Mouse (Mus musculus) lung, postnatal 0 days (tissue): ENCODE data around the gene Exosc5. TPM values are rescaled to one million over a fixed set of nuclear protein-coding genes. Genes with fewer than 3 reads are reported as not detected.

Experiments used
- ATAC-seq: fragments of 200-750 bp; cut with Nextera tagmentation; 2 replicates; pipeline ENCODE4 v1.8.0; 2017; ENCODE audit warnings: moderate library complexity
- DNase-seq: peaks from one replicate; pipeline ENCODE4 v3.0.0-alpha.2; 2016; ENCODE audit warnings: low spot score
- H3K27ac ChIP-seq: fragments of 300-500 bp; sonication (generic); 2 replicates; pipeline ENCODE4 v1.5.1; 2014; ENCODE audit warnings: antibody characterized with exemption, mild to moderate bottlenecking, low read length, mixed read lengths
- H3K27me3 ChIP-seq: fragments of 300-500 bp; sonication (generic); replicated peaks from 2 replicates; pipeline ENCODE4 v1.6.1; 2014; ENCODE audit warnings: low read length, mixed read lengths; ENCODE audit not compliant: insufficient read depth
- H3K36me3 ChIP-seq: fragments of 300-500 bp; sonication (generic); 2 replicates; pipeline ENCODE4 v1.6.1; 2014; ENCODE audit warnings: low read length, mixed read lengths; ENCODE audit not compliant: insufficient read depth
- H3K4me1 ChIP-seq: fragments of 300-500 bp; sonication (generic); 2 replicates; pipeline ENCODE4 v1.6.1; 2014; ENCODE audit warnings: antibody characterized with exemption, low read depth, low read length, mixed read lengths; ENCODE audit not compliant: insufficient read depth
- H3K4me2 ChIP-seq: fragments of 300-500 bp; sonication (generic); replicated peaks from 2 replicates; pipeline ENCODE4 v1.6.1; 2014; ENCODE audit warnings: low read depth, mild to moderate bottlenecking, low read length, moderate library complexity, mixed read lengths
- H3K4me3 ChIP-seq: fragments of 300-500 bp; sonication (generic); 2 replicates; pipeline ENCODE4 v1.5.1; 2014; ENCODE audit warnings: low read depth, low read length
- H3K9ac ChIP-seq: fragments of 300-500 bp; sonication (generic); replicated peaks from 2 replicates; pipeline ENCODE4 v1.6.1; 2014; ENCODE audit warnings: low read depth, mild to moderate bottlenecking
- H3K9me3 ChIP-seq: fragments of 300-500 bp; sonication (generic); 2 replicates; pipeline ENCODE4 v1.6.1; 2016; ENCODE audit warnings: low read length, mixed read lengths
- CTCF ChIP-seq: IDR thresholded peaks from 2 replicates; pipeline ENCODE4 v1.5.1; 2016; ENCODE audit warnings: antibody characterized with exemption, mild to moderate bottlenecking
- EP300 ChIP-seq: IDR thresholded peaks from 2 replicates; pipeline ENCODE4 v1.6.1; 2016; ENCODE audit warnings: antibody characterized with exemption, mild to moderate bottlenecking, control low read depth
- WGBS: fragments of 180-500 bp; shearing (Covaris S2); extraction: QIAGEN DNeasy Blood & Tissue Kit; methylation state at CpG from one replicate; pipeline ENCODE4 v1.1.7; 2014; 5-methylcytosine and 5-hydroxymethylcytosine counted together
- polyA plus RNA-seq: library from polyadenylated mRNA; unstranded; fragments of >200 nt; fragmentation: Nextera tagmentation; extraction: Ambion mirVana; gene quantifications from 2 replicates; pipeline ENCODE4 v1.2.1, GENCODE M21; 2015

Exosc5 gene
- polyA plus RNA-seq, result 46.7 and 49.7 TPM in 2 replicates

GRCm38 (mm10) chr7:25658657-25659472, at the start of gene Exosc5, which contains the start of gene Bckdha:
Gene Exosc5 (plus strand): TSS chr7:25659164.
Gene Bckdha (minus strand): TSS chr7:25658981.
- DNase-seq, result peak; percentile 100
- ATAC-seq, result peak; percentile 99
- Histone ChIP-seq H3K4me3 (peak within 1 kb of the TSS; percentile 61), H3K9me3 (no peaks in the 10 kb centered on the region), H3K27me3 (no peaks in the 10 kb centered on the region), H3K9ac (peak within 1 kb of the TSS; percentile 58), H3K36me3 (no peaks in the 10 kb centered on the region), H3K27ac (peak within 1 kb of the TSS; percentile 79), H3K4me1 (peaks cover 5% of the 10 kb centered on the region; the same call in 1 of the 2 replicates), H3K4me2 (peak within 1 kb of the TSS; percentile 73)
- WGBS, result under 1% methylated on average over 50 of the region's 50 CpGs
- TF ChIP-seq CTCF (no peak; the same call in 1 of the 2 replicates), EP300 (peak; percentile 98)

GRCm38 (mm10) chr7:25610056-25610455, 48.9 kb upstream of the Exosc5 start:
- no peaks in the 10 kb centered on the region for H3K36me3 ChIP-seq
- WGBS, result 34% methylated on average over 6 of the region's 6 CpGs
- H3K4me3 ChIP-seq, result no peak overlapping the region
- H3K27me3 ChIP-seq, result no peaks in the 10 kb centered on the region
- H3K4me1 ChIP-seq, result no peaks in the 10 kb centered on the region
- H3K27ac ChIP-seq, result no peak overlapping the region
- TF ChIP-seq CTCF (no peak), EP300 (no peak)
- no peak for DNase-seq
- no peak overlapping the region for H3K4me2 ChIP-seq
- no peak for ATAC-seq
- no peaks in the 10 kb centered on the region for H3K9me3 ChIP-seq
- no peak overlapping the region for H3K9ac ChIP-seq

- ATAC-seq (no peak), DNase-seq (no peak)
- Histone ChIP-seq H3K27me3 (no peaks in the 10 kb centered on the region), H3K4me1 (no peaks in the 10 kb centered on the region), H3K9ac (no peak overlapping the region), H3K4me3 (no peak overlapping the region), H3K27ac (no peak overlapping the region), H3K4me2 (no peak overlapping the region), H3K9me3 (no peaks in the 10 kb centered on the region), H3K36me3 (no peaks in the 10 kb centered on the region)
- 32% methylated on average over 7 of the region's 7 CpGs for WGBS
- no peak for TF ChIP-seq EP300
Observed at GRCm38 (mm10) chr7:25611501-25611900, 47.5 kb upstream of the Exosc5 start.

- H3K4me2 ChIP-seq, result no peak overlapping the region
- WGBS, result 84% methylated on average over 5 of the region's 5 CpGs
Observed at GRCm38 (mm10) chr7:25614086-25614485, 44.9 kb upstream of the Exosc5 start.

GRCm38 (mm10) chr7:25614831-25615705, 43.9 kb upstream of the Exosc5 start:
- 67% methylated on average over 21 of the region's 21 CpGs for WGBS
- no peak overlapping the region for H3K4me2 ChIP-seq
- TF ChIP-seq EP300 (no peak), CTCF (no peak)
- H3K4me3 ChIP-seq, result no peak overlapping the region
- H3K27ac ChIP-seq, result no peak overlapping the region
- no peaks in the 10 kb centered on the region for H3K36me3 ChIP-seq
- peaks cover 7% of the 10 kb centered on the region; the same call in 1 of the 2 replicates for H3K4me1 ChIP-seq
- ATAC-seq (no peak), DNase-seq (no peak)
- no peaks in the 10 kb centered on the region for H3K27me3 ChIP-seq
- H3K9ac ChIP-seq, result no peak overlapping the region
- no peaks in the 10 kb centered on the region for H3K9me3 ChIP-seq

More at GRCm38 (mm10) chr7:25614086-25614485, 44.9 kb upstream of the Exosc5 start:
- Histone ChIP-seq H3K4me3 (no peak overlapping the region), H3K9me3 (no peaks in the 10 kb centered on the region), H3K4me1 (peaks cover 3% of the 10 kb centered on the region; the same call in 1 of the 2 replicates), H3K36me3 (no peaks in the 10 kb centered on the region), H3K27me3 (no peaks in the 10 kb centered on the region), H3K27ac (no peak overlapping the region), H3K9ac (no peak overlapping the region)
- DNase-seq, result no peak
- TF ChIP-seq EP300, result no peak
- TF ChIP-seq CTCF, result no peak
- ATAC-seq, result no peak

- Histone ChIP-seq H3K4me3 (no peak within 1 kb of the TSS), H3K36me3 (no peaks in the 10 kb centered on the region), H3K9ac (no peak within 1 kb of the TSS), H3K9me3 (no peaks in the 10 kb centered on the region), H3K4me1 (peaks cover 7% of the 10 kb centered on the region; the same call in 1 of the 2 replicates), H3K4me2 (no peak within 1 kb of the TSS), H3K27me3 (no peaks in the 10 kb centered on the region), H3K27ac (no peak within 1 kb of the TSS)
- no peak for DNase-seq
- WGBS, result 70% methylated on average over 5 of the region's 5 CpGs
- TF ChIP-seq EP300 (no peak), CTCF (no peak)
- no peak for ATAC-seq
Observed at GRCm38 (mm10) chr7:25615706-25616011, 43.3 kb upstream of the Exosc5 start, which contains the start of gene Erich4. Gene Erich4 (minus strand): TSS chr7:25615892.
